Mouse (Mus musculus): ENCODE measurements around the gene Fry.
A peak's percentile ranks its signal among the peaks of the same experiment; 100 is the strongest.

Fry gene

GRCm38 (mm10) chr5:150173869-150174268, 55.4 kb downstream of the Fry start:
- DNase-seq (ENCODE audit: low spot score): no peak

- DNase-seq (ENCODE audit: low spot score): no peak
Observed at GRCm38 (mm10) chr5:150174950-150175349, 56.5 kb downstream of the Fry start.

- DNase-seq (ENCODE audit: low spot score): no peak
Observed at GRCm38 (mm10) chr5:150176251-150177015, 58.0 kb downstream of the Fry start.

GRCm38 (mm10) chr5:150177757-150178156, 59.3 kb downstream of the Fry start:
- DNase-seq (ENCODE audit: low spot score): no peak

DNA sequence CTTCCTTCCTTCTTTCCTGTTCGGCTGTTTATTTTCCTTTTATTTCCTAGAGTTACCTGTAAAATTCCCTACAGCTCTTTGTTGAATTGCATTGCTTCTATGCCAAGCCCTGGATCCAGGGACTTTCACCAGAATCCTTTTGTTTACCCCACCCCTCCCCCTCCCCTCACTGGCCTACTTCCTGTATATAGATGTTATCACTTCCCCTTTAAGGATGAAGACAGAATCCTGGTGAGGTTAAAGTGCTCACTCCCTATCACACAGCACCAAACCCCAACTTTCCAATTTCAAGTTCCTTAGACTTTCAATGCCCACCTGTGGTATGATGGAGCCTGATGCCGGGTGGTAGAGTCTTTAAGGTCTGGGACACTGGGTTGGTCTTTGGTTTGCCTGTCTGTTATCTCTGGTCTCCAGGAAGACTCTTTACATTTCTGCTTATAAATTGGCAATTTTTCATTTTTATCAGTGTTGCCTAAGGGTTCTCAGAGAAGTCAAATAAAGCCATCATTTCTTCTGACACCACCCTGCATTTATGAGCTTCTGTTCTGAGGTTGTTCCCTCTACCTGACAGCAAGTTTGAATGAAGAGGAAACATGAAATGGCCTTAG, 59.9 kb downstream of the Fry start:
- DNase-seq (ENCODE audit: low spot score): no peak

DNA sequence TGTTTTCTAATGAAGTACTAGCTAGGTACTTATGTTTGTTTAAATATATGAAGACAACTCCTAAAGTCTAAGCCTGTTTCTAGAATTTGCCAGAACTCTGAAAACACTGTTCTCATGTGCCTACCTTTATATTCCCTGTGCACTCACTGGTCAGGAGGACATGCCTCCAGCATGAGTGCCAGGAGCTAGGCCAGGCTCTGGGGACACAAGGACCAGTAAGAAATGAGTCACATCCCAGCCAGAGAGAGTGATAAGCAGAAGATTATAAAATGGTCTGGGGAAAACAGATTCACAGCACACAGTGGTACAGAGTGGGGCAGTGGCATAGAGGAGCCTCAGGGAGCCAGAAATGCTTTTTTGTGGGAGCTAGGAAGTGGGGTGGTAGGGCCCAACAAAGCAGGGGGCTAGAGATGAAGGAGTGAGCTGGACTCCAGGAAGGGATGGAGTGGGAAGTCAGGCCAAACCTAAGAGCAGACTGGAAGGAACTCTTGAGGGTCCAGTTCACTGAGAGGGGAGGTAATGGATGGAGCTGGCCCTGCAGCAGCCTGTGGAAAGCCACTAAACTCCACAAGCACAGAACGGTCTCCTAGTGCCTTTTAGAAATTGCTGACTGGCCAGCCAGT, 62.7 kb downstream of the Fry start:
- DNase-seq (ENCODE audit: low spot score): no peak

DNA sequence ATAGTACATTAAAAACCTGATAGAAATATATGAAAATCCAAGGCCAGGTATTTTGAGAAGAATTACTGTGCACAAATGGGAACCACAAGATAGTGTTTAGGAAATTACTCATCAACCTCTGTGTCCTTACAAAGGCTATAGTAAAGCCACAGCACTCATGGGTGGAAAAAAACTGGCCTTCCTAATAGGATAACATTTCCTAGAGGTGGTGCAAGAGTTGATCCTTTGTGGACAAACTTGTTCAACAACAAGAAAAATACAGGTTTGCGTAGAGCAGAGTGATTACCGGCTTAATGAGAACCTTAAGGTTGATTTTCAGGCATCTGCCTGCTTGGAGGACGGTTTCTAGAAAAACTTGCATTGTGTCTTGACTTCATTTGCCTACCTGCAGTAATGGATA, 66.5 kb downstream of the Fry start:
- no peak for DNase-seq (ENCODE audit: low spot score)

DNA sequence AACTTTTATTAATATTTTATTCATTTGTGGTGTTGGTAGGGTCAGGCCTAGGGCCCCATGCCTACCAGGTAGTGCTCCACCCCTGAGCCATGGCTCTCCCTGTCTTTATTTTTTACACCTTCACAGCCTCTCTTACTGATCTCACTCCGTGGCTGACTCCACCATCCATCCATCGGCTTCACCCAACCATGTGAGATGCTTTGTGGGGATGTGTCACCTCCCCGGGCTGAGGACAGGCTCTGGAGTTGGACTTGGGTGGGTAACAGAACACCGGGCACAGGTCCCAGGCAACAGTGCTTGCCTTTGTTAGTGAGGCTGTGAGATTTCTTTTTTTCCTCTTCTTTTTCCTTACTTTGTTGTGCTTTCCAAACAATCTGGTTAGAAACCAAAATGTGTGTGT, 67.7 kb downstream of the Fry start:
- DNase-seq (ENCODE audit: low spot score): no peak

- no peak for DNase-seq (ENCODE audit: low spot score)
Observed at GRCm38 (mm10) chr5:150186676-150187075, 68.2 kb downstream of the Fry start.

GRCm38 (mm10) chr5:150188031-150188430, 69.6 kb downstream of the Fry start:
- no peak for DNase-seq (ENCODE audit: low spot score)

DNA sequence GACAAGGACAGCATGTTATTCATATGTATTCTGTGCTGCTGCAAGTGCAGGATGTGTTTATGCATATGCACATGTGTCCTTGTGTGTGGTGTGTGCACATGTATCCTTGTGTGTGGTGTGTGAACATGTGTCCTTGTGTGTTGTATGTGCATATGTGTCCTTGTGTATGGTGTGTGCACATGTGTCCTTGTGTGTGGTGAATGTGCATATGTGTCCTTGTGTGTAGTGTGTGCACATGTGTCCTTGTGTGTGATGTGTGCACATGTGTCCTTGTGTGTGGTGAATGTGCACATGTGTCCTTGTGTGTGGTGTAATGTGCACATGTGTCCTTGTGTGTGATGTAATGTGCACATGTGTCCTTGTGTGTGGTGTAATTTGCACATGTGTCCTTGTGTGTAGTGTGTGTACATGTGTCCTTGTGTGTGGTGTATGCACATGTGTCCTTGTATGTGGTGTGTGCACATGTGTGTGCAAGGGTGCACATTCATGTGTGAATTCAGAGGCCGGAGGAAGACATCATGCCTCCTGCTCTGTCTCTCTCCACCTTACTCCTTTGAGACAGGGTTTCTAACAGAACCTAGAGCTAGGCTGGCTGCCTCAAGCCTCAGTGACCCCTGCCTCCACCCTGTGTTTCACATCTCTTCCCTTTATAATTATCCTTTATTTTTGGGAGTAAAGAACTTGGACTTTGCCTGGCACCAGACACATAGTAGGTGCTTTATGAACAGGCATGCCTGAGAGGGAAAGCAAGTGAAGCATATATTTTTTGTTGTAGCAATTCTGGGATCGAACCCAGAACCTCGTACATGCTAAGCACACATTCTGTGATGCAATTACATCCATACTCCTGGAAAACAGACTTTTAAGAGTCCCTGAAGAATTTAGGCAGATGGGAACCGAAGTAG, 72.3 kb downstream of the Fry start:
- DNase-seq (ENCODE audit: low spot score): no peak

- DNase-seq (ENCODE audit: low spot score): peak; percentile 50
Observed at GRCm38 (mm10) chr5:150195514-150196210, 77.2 kb downstream of the Fry start.

GRCm38 (mm10) chr5:150196211-150196585, 77.8 kb downstream of the Fry start:
- no peak for DNase-seq (ENCODE audit: low spot score)

DNA sequence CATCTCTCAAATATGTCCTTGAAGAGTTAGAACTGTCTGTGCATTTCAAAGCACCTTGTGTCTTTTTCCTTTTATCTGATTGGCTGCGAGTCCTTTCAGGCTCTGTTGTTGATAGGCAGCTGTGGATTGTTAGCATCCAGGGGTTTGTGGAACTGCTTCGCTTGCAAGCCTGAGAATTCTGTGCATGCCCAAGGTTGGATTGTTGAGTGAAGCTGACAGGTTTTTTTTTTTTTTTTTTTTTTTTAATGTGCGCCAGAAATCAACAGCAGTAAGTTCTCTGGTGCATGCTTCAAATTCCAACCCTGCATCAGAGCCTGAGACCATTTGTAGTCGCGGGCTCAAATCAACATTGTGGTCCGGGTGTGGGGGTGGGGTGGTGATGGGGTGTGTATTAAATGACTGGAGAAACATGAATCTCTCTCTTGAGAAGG, 78.5 kb downstream of the Fry start:
- no peak for DNase-seq (ENCODE audit: low spot score)

DNA sequence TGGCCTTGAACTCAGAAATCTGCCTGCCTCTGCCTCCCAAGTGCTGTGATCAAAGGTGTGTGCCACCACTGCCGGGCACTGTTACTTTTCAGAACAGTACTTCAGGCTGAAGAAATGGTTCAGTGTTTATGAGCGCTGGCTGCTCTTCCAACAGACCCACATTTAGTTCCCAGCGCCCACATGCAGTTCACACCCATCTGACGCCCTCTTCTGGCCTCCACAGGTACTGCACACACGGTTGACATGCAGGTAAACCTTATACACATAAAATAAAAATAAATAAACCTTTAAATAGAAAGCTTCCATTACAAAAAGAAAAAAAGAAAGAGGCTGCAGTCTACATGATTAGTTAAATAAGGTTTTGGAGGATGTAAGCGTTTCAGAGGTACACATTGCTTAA, 88.3 kb downstream of the Fry start:
- DNase-seq (ENCODE audit: low spot score): no peak

- no peak for DNase-seq (ENCODE audit: low spot score)
Observed at GRCm38 (mm10) chr5:150207596-150207995, 89.2 kb downstream of the Fry start.

DNA sequence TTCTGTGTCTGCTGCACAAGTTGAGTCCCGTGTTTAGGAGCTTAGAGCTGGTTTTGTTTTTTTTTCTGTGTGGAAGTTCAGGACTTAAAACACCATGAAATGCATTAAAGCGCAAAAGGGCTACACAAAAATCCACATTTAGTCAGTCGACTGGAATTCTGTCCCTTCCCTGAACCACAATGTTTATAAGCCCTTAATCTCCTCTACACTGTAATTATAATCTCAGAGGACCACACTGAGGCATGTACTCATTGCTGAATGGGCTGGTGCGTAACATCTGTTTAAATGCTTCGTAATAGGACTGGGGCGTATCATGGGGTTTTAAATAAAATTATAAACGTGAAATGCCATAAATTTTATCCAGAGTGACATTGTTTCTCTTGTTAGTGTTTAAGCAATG, 89.6 kb downstream of the Fry start:
- no peak for DNase-seq (ENCODE audit: low spot score)

- no peak for DNase-seq (ENCODE audit: low spot score)
Observed at GRCm38 (mm10) chr5:150214081-150214480, 95.6 kb downstream of the Fry start.

GRCm38 (mm10) chr5:150216066-150216465, 97.6 kb downstream of the Fry start:
- no peak for DNase-seq (ENCODE audit: low spot score)

DNA sequence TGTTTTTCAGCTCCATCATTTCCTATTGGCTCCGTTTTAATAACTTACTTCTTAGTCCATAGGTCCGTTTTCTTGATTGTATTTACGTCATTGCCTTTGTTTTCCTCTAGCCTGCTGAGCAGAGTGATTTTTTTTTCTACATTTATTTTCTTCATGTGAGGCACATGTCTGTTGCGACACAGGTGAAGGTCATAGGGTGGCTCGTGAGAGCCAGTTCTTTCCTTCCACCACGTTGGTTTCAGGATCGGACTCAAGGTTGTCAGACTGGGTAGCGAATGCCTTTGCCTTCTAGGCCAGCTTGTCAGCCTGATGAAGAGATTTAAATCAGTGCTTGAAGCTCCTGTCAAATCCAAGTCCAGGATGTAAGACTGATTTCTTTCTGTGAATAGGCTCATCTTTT, 101.0 kb downstream of the Fry start:
- DNase-seq (ENCODE audit: low spot score): no peak

DNA sequence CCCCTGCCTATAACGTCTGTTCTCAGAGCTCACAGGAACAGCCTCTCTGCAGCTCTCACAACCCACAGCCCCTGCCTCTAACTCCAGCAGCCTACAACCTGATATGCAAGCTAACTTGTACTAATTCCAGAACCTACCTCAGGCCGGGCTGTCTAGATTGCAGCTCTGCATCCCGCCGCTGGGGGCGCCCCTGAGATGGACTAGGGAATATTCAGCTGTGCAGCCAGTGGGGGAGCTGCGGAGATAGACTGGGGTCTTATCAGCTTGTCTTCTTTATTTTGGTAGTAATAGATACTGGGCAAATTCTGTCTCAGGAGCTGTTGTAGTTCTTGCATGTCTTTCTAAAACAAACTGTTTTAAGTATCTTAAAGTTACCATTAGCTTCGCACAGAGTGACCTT, 101.9 kb downstream of the Fry start:
- no peak for DNase-seq (ENCODE audit: low spot score)

GRCm38 (mm10) chr5:150221806-150222205, 103.4 kb downstream of the Fry start:
- no peak for DNase-seq (ENCODE audit: low spot score)
